Mouse (Mus musculus): ENCODE measurements at regions not wholly inside any gene's neighbourhood (a gene's known extent, or its start where the extent isn't known, plus 50 kb on each side); places are given as distances from the start of the nearest gene placed in this dataset.

DNA sequence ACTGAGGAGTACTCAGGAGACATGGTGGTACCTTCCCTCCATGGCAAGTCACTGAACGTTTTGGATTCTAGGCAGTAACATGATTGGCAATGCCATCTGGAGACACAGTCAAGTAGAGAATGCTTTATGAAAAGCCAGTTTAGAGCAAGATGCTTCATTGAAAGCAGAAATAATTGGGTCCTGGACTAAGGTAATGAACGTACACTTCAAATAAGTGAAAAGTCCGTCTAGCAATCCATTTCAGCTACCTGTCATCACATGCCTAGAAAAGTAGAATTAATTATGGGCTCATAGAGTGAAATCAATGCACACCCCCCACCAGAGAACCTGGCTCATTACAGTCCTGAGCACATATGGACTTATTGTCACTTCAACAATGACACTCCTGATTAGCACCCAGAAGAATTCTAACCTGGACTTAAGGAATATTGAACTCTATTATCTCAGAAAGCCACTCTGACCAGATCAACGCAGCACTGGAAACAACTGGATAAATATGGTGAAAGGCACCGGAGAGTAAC is 263.8 kb downstream of the Dcdc2c start:
- no peak for TF ChIP-seq CTCF (IDR thresholded peaks at IDR 0.05; ENCODE audit: extremely low read depth, insufficient read length, insufficient replicate concordance, low read depth, low read length)
- no peak for TF ChIP-seq POLR2A (IDR thresholded peaks at IDR 0.05; ENCODE audit: low read depth, low read length)

Data from small intestine, adult 2 months (tissue).